Mouse (Mus musculus): ENCODE measurements around the gene Rmnd5a. TPM values are rescaled to one million over a fixed set of nuclear protein-coding genes. Genes with fewer than 3 reads are reported as not detected.

Gene Rmnd5a
- total and polyA plus RNA-seq, 2 experiments from 2014 or later = 6.4 to 55.6 TPM

DNA sequence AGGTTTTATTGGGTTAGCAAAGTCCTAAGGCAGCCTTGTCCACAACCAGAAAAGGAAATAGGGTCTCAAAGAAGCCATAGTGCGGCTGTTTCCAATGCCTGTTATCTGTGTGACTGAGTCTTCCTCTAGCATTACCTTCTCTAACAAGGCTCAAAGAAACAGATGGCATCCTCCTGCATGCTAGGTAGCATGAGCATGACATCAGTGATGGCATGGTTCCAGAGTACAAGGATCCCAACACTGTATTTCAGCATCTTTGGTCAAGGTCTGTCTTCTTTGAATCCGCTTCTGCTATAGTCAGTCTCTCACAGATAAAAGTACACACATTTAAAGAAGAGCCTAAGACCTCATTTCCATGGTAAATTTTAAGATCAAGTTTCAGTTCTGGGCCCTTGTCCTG, 49.9 kb downstream of the Rmnd5a start:
- no peak for ATAC-seq
- no peaks in the 10 kb centered on the region for H3K4me1 ChIP-seq (ENCODE audit: insufficient read depth)
- WGBS = 91% methylated on average over 2 of the region's 2 CpGs

DNA sequence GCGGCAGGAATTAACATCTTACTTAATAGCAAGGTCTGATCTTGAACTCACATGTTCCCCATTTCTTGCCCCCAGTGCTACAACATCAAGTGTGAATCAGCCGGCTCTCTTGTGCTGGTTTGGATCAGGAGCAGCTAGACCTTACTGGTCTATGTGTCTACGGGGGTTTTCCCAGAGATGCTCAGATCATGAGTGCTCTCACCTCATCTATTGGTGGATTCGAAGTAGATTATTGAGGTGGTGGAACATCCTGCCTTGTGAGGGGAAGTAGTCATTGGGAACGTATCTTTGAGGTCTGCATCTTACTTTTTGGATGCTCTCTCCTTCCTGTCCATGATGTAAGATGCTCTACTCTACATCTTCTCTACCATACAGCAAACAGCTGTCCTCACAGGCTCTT, 58.8 kb downstream of the Rmnd5a start:
- no peaks in the 10 kb centered on the region for H3K36me3 ChIP-seq (ENCODE audit: insufficient read depth)
- TF ChIP-seq CTCF (IDR thresholded peaks at IDR 0.05; ENCODE audit: low read depth) = no peak
- WGBS = 95% methylated on average over 5 of the region's 5 CpGs

More for the DNA sequence above, 49.9 kb downstream of the Rmnd5a start:
- no peak overlapping the region for H3K27ac ChIP-seq (ENCODE audit: low read depth, low read length)
- no peak overlapping the region for H3K9ac ChIP-seq
- H3K4me2 ChIP-seq (ENCODE audit: low read depth) = no peak overlapping the region
- no peaks in the 10 kb centered on the region for H3K9me3 ChIP-seq (ENCODE audit: low read length)
- H3K4me3 ChIP-seq (ENCODE audit: low read depth, low read length) = no peak overlapping the region
- DNase-seq = no peak
- peaks cover 9% of the 10 kb centered on the region; the same call in 1 of the 2 replicates for H3K36me3 ChIP-seq (ENCODE audit: insufficient read depth)
- H3K27me3 ChIP-seq (ENCODE audit: insufficient read depth, low read length) = no peaks in the 10 kb centered on the region
- TF ChIP-seq CTCF (IDR thresholded peaks at IDR 0.05; ENCODE audit: low read depth) = no peak

DNA sequence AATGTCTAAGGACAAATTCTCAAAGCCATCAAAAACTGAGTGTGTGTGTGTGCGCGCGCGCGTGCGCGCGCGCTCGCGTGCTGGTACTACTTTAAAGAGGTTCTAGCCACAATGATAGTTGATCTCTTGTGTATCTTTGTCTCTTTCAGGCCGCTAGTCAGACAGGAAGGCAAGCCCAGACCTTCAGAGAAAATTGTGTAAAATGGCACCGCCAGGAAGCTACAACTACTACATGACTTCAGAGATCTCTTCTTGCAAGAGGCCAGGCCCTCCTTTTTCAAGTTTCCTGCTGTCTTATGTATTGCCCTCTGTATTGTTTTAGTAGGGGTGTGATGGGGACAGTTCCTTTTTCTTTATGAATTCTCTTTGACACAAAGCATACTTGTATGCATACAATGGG, 63.7 kb downstream of the Rmnd5a start:
- WGBS = 98% methylated on average over 13 of the region's 13 CpGs
- TF ChIP-seq CTCF (IDR thresholded peaks at IDR 0.05; ENCODE audit: low read depth) = no peak
- no peak for DNase-seq
- no peaks in the 10 kb centered on the region for H3K9me3 ChIP-seq (ENCODE audit: low read length)
- H3K27me3 ChIP-seq (ENCODE audit: insufficient read depth, low read length) = no peaks in the 10 kb centered on the region
- no peaks in the 10 kb centered on the region for H3K4me1 ChIP-seq (ENCODE audit: insufficient read depth)
- no peak overlapping the region for H3K4me2 ChIP-seq (ENCODE audit: low read depth)
- H3K4me3 ChIP-seq (ENCODE audit: low read depth, low read length) = no peak overlapping the region
- ATAC-seq = no peak
- no peak overlapping the region for H3K9ac ChIP-seq
- H3K36me3 ChIP-seq (ENCODE audit: insufficient read depth) = no peaks in the 10 kb centered on the region
- H3K27ac ChIP-seq (ENCODE audit: low read depth, low read length) = no peak overlapping the region

More for the DNA sequence above, 58.8 kb downstream of the Rmnd5a start:
- Histone ChIP-seq H3K4me1 (ENCODE audit: insufficient read depth) (no peaks in the 10 kb centered on the region), H3K4me3 (ENCODE audit: low read depth, low read length) (no peak overlapping the region), H3K9me3 (ENCODE audit: low read length) (no peaks in the 10 kb centered on the region), H3K27me3 (ENCODE audit: insufficient read depth, low read length) (no peaks in the 10 kb centered on the region), H3K27ac (ENCODE audit: low read depth, low read length) (no peak overlapping the region), H3K4me2 (ENCODE audit: low read depth) (no peak overlapping the region), H3K9ac (no peak overlapping the region)
- no peak for ATAC-seq
- no peak for DNase-seq

GRCm38 (mm10) chr6:71374921-71375320, 65.5 kb downstream of the Rmnd5a start:
- no peak overlapping the region for H3K4me2 ChIP-seq (ENCODE audit: low read depth)
- DNase-seq (no peak), ATAC-seq (no peak)
- H3K27me3 ChIP-seq (ENCODE audit: insufficient read depth, low read length) = no peaks in the 10 kb centered on the region
- H3K36me3 ChIP-seq (ENCODE audit: insufficient read depth) = no peaks in the 10 kb centered on the region
- H3K27ac ChIP-seq (ENCODE audit: low read depth, low read length) = no peak overlapping the region
- H3K9me3 ChIP-seq (ENCODE audit: low read length) = no peaks in the 10 kb centered on the region
- no peak for TF ChIP-seq CTCF (IDR thresholded peaks at IDR 0.05; ENCODE audit: low read depth)
- H3K4me1 ChIP-seq (ENCODE audit: insufficient read depth) = no peaks in the 10 kb centered on the region
- H3K4me3 ChIP-seq (ENCODE audit: low read depth, low read length) = no peak overlapping the region
- 86% methylated on average over 2 of the region's 2 CpGs for WGBS
- no peak overlapping the region for H3K9ac ChIP-seq

DNA sequence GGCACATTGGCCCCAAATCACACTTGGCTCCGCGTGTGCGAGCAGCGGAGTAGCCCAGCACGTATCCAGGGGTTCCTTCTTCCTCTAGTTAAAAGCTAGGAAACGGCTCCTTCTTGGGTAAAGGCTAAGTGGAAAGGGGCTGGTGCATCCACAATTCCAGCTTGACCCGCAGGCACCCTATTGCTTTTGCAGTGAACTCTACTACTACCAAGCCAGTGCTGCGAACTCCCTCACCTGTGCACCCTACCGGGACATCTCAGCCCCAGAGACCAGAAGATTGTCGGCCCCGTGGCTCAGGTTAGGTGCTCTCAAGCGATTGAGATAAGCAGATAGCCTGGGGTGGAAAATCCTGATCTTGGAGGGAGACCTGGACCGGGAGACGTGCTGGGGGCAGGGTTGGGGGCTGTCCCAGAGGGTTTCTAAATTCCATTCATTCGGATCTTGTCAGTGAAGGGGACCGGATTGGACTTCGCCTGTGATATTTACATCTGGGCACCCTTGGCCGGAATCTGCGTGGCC, 66.1 kb downstream of the Rmnd5a start:
- Histone ChIP-seq H3K4me2 (ENCODE audit: low read depth) (no peak overlapping the region), H3K4me3 (ENCODE audit: low read depth, low read length) (no peak overlapping the region), H3K36me3 (ENCODE audit: insufficient read depth) (no peaks in the 10 kb centered on the region), H3K4me1 (ENCODE audit: insufficient read depth) (no peaks in the 10 kb centered on the region), H3K9me3 (ENCODE audit: low read length) (no peaks in the 10 kb centered on the region), H3K27ac (ENCODE audit: low read depth, low read length) (no peak overlapping the region), H3K27me3 (ENCODE audit: insufficient read depth, low read length) (no peaks in the 10 kb centered on the region), H3K9ac (no peak overlapping the region)
- DNase-seq (no peak), ATAC-seq (no peak)
- WGBS = 90% methylated on average over 19 of the region's 19 CpGs
- TF ChIP-seq CTCF (IDR thresholded peaks at IDR 0.05; ENCODE audit: low read depth) = no peak

- Histone ChIP-seq H3K27me3 (ENCODE audit: insufficient read depth, low read length) (no peaks in the 10 kb centered on the region), H3K9me3 (ENCODE audit: low read length) (no peaks in the 10 kb centered on the region), H3K4me2 (ENCODE audit: low read depth) (no peak within 1 kb of the TSS), H3K4me3 (ENCODE audit: low read depth, low read length) (no peak within 1 kb of the TSS), H3K27ac (ENCODE audit: low read depth, low read length) (no peak within 1 kb of the TSS), H3K36me3 (ENCODE audit: insufficient read depth) (no peaks in the 10 kb centered on the region), H3K4me1 (ENCODE audit: insufficient read depth) (no peaks in the 10 kb centered on the region), H3K9ac (no peak within 1 kb of the TSS)
- WGBS = 88% methylated on average over 14 of the region's 14 CpGs
- TF ChIP-seq CTCF (IDR thresholded peaks at IDR 0.05; ENCODE audit: low read depth) = no peak
- ATAC-seq = no peak
- DNase-seq = no peak
Observed at GRCm38 (mm10) chr6:71373249-71373775, 67.1 kb downstream of the Rmnd5a start, which contains the start of gene Cd8a. TSS of gene Cd8a (plus strand) at chr6:71373427.

- Histone ChIP-seq H3K36me3 (ENCODE audit: insufficient read depth) (no peaks in the 10 kb centered on the region), H3K4me2 (ENCODE audit: low read depth) (no peak overlapping the region), H3K27me3 (ENCODE audit: insufficient read depth, low read length) (no peaks in the 10 kb centered on the region), H3K9me3 (ENCODE audit: low read length) (no peaks in the 10 kb centered on the region), H3K4me3 (ENCODE audit: low read depth, low read length) (no peak overlapping the region), H3K27ac (ENCODE audit: low read depth, low read length) (no peak overlapping the region), H3K4me1 (ENCODE audit: insufficient read depth) (no peaks in the 10 kb centered on the region), H3K9ac (no peak overlapping the region)
- WGBS = 86% methylated on average over 5 of the region's 5 CpGs
- no peak for TF ChIP-seq CTCF (IDR thresholded peaks at IDR 0.05; ENCODE audit: low read depth)
- no peak for ATAC-seq
- DNase-seq = no peak
Observed at GRCm38 (mm10) chr6:71372041-71372720, 68.3 kb downstream of the Rmnd5a start.

Measured in forebrain, postnatal 0 days (tissue).